Mouse (Mus musculus) intestine, embryonic 16.5 days (tissue): Measurements from ENCODE around the gene Efna1. TPM values are rescaled to one million over a fixed set of nuclear protein-coding genes. Genes with fewer than 3 reads are reported as not detected.

Experiments
- ATAC-seq: fragments of 200-750 bp; cut with Nextera tagmentation; 2 replicates; pipeline ENCODE4 v1.8.0; 2017; ENCODE audit warnings: moderate TSS enrichment, moderate library complexity
- H3K27ac ChIP-seq: fragments of 300-500 bp; sonication (generic); 2 replicates; pipeline ENCODE4 v1.5.1; 2014; ENCODE audit warnings: mild to moderate bottlenecking, low read length
- H3K27me3 ChIP-seq: fragments of 300-500 bp; sonication (generic); replicated peaks from 2 replicates; pipeline ENCODE4 v1.6.1; 2014; ENCODE audit warnings: low read length, control low read depth, mixed read lengths; ENCODE audit not compliant: control insufficient read depth, insufficient read depth
- H3K36me3 ChIP-seq: fragments of 300-500 bp; sonication (generic); 2 replicates; pipeline ENCODE4 v1.6.1; 2014; ENCODE audit warnings: low read length, control low read depth; ENCODE audit not compliant: control insufficient read depth, insufficient read depth
- H3K4me1 ChIP-seq: fragments of 300-500 bp; sonication (generic); 2 replicates; pipeline ENCODE4 v1.6.1; 2014; ENCODE audit warnings: low read length, control low read depth, mixed read lengths; ENCODE audit not compliant: control insufficient read depth, insufficient read depth
- H3K4me2 ChIP-seq: fragments of 300-500 bp; sonication (generic); 2 replicates; pipeline ENCODE4 v1.6.1; 2014; ENCODE audit warnings: low read depth, low read length, control low read depth
- H3K4me3 ChIP-seq: fragments of 300-500 bp; sonication (generic); 2 replicates; pipeline ENCODE4 v1.5.1; 2014; ENCODE audit warnings: mild to moderate bottlenecking, low read length
- H3K9ac ChIP-seq: fragments of 300-500 bp; sonication (generic); 2 replicates; pipeline ENCODE4 v1.6.1; 2014; ENCODE audit warnings: low read depth, low read length
- H3K9me3 ChIP-seq: fragments of 300-500 bp; sonication (generic); 2 replicates; pipeline ENCODE4 v1.6.1; 2016; ENCODE audit warnings: low read length, control low read depth; ENCODE audit not compliant: control insufficient read depth
- WGBS: fragments of 180-500 bp; shearing (Covaris S2); extraction: QIAGEN DNeasy Blood & Tissue Kit; methylation state at CpG from one replicate; pipeline ENCODE4 v1.1.7; 2014; 5-methylcytosine and 5-hydroxymethylcytosine counted together
- polyA plus RNA-seq: library from polyadenylated mRNA; unstranded; fragments of >200 nt; fragmentation: Nextera tagmentation; extraction: Ambion mirVana; gene quantifications from 2 replicates; pipeline ENCODE4 v1.2.1, GENCODE M21; 2015

Gene Efna1
- polyA plus RNA-seq, 1 experiment from 2014 or later, result 62.9 TPM

DNA sequence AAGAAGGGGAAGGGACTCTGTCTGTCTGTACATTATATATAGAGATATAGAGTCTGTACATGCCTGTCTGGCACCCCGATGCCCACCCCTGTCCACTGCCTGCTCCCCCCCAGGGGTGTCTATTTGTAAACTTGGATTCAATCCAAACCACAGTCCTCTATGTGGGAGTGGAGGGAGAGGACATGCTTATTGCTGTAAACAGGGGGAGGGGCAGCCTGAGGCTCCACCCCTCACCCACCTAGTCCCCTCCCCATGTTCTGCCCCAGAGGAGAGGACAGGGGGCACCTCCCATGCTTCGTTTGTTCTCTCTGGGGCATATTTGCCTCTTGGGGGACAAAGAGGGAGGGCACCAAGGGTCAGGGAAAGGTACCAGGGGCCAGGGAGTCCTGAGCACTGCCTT lies 33.8 kb upstream of the Efna1 start:
- WGBS, result 37% methylated on average over 2 of the region's 2 CpGs
- Histone ChIP-seq H3K4me3 (no peak overlapping the region), H3K4me1 (peaks cover 33% of the 10 kb centered on the region), H3K9ac (peak overlapping the region; percentile 49; the same call in 1 of the 2 replicates), H3K27me3 (peaks cover 17% of the 10 kb centered on the region; the same call in 1 of the 2 replicates), H3K27ac (no peak overlapping the region), H3K9me3 (peaks cover 3% of the 10 kb centered on the region; the same call in 1 of the 2 replicates), H3K4me2 (peak overlapping the region; percentile 69), H3K36me3 (no peaks in the 10 kb centered on the region)
- no peak for ATAC-seq

- H3K4me2 ChIP-seq, result no peak overlapping the region
- H3K27ac ChIP-seq, result no peak overlapping the region
- H3K36me3 ChIP-seq, result no peaks in the 10 kb centered on the region
- H3K27me3 ChIP-seq, result peaks cover 13% of the 10 kb centered on the region; the same call in 1 of the 2 replicates
- 66% methylated on average over 5 of the region's 5 CpGs for WGBS
- ATAC-seq, result no peak
- no peak overlapping the region for H3K9ac ChIP-seq
- H3K4me3 ChIP-seq, result no peak overlapping the region
- H3K4me1 ChIP-seq, result peaks cover 28% of the 10 kb centered on the region
- H3K9me3 ChIP-seq, result peaks cover 3% of the 10 kb centered on the region; the same call in 1 of the 2 replicates
Observed at GRCm38 (mm10) chr3:89314340-89314739, 33.4 kb upstream of the Efna1 start.

GRCm38 (mm10) chr3:89308089-89308488 lies 27.1 kb upstream of the Efna1 start:
- H3K9ac ChIP-seq, result no peak overlapping the region
- peak; percentile 65 for ATAC-seq
- peaks cover 15% of the 10 kb centered on the region for H3K4me1 ChIP-seq

GRCm38 (mm10) chr3:89305551-89306325 lies 24.8 kb upstream of the Efna1 start:
- 61% methylated on average over 8 of the region's 8 CpGs for WGBS
- Histone ChIP-seq H3K36me3 (no peaks in the 10 kb centered on the region), H3K9ac (peak overlapping the region; percentile 25; the same call in 1 of the 2 replicates), H3K9me3 (no peaks in the 10 kb centered on the region), H3K4me2 (no peak overlapping the region), H3K27ac (peak overlapping the region; percentile 71), H3K4me3 (no peak overlapping the region), H3K27me3 (no peaks in the 10 kb centered on the region), H3K4me1 (peaks cover 15% of the 10 kb centered on the region)
- peak; percentile 19 for ATAC-seq

More at GRCm38 (mm10) chr3:89308089-89308488, 27.1 kb upstream of the Efna1 start:
- Histone ChIP-seq H3K36me3 (no peaks in the 10 kb centered on the region), H3K4me2 (no peak overlapping the region), H3K9me3 (peaks cover 3% of the 10 kb centered on the region; the same call in 1 of the 2 replicates), H3K27ac (no peak overlapping the region), H3K27me3 (no peaks in the 10 kb centered on the region), H3K4me3 (no peak overlapping the region)
- WGBS, result 5% methylated on average over 9 of the region's 9 CpGs

DNA sequence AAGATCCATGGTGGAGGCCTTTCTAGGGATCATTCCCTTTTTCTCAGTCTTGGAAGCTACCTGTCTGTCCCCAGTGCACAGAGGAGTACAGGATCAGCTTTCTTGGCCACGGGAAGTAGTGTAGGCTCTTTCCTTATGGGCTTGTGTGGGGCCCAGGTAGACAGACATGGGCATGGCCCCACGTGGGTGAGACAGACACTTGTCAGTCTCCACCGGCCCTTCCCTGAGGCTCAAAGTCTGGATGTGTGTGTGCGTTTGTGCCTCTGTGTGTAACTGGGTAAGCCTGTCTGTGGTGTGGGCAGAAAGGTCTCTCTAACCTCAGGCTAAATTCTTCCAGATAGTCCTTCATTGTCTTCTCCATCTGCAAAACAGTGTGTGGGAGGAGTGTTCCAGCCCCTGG lies 24.2 kb upstream of the Efna1 start:
- H3K4me2 ChIP-seq, result no peak overlapping the region
- 54% methylated on average over 4 of the region's 4 CpGs for WGBS
- peak overlapping the region; percentile 71 for H3K27ac ChIP-seq
- no peak overlapping the region for H3K4me3 ChIP-seq
- no peaks in the 10 kb centered on the region for H3K9me3 ChIP-seq
- peaks cover 15% of the 10 kb centered on the region for H3K4me1 ChIP-seq
- 0 out of 2 replicates have a peak overlapping the region, but pooled peaks have one; percentile 25 for H3K9ac ChIP-seq
- ATAC-seq, result peak; percentile 68
- H3K36me3 ChIP-seq, result no peaks in the 10 kb centered on the region
- H3K27me3 ChIP-seq, result no peaks in the 10 kb centered on the region

DNA sequence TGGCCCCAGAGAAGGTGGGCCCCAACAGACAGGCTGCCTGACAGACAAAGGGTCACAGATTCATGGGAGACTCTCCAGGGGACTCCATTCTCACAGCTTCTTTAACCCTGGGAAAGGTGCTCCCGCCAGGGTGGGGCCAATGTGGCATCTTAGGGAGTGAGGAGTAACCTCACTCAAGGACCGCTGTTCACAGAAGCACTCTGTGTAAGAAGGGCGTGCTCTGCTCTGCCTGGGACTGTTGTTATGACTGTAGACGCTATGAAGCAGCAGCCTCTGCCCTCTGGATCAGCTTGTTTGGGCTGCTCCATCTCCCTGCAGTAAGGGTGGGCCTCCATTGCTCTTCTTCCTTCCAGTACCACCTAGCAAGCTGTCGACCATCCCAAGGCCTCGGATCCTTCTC lies 23.5 kb upstream of the Efna1 start:
- Histone ChIP-seq H3K9ac (0 out of 2 replicates have a peak overlapping the region, but pooled peaks have one; percentile 0), H3K36me3 (no peaks in the 10 kb centered on the region), H3K9me3 (no peaks in the 10 kb centered on the region), H3K27me3 (no peaks in the 10 kb centered on the region), H3K4me1 (peaks cover 15% of the 10 kb centered on the region), H3K4me3 (no peak overlapping the region), H3K4me2 (no peak overlapping the region), H3K27ac (peak overlapping the region; percentile 71; the same call in 1 of the 2 replicates)
- ATAC-seq, result no peak
- 50% methylated on average over 6 of the region's 6 CpGs for WGBS

- 69% methylated on average over 2 of the region's 2 CpGs for WGBS
- Histone ChIP-seq H3K36me3 (no peaks in the 10 kb centered on the region), H3K4me1 (peaks cover 21% of the 10 kb centered on the region), H3K4me3 (no peak overlapping the region), H3K9ac (no peak overlapping the region), H3K27me3 (no peaks in the 10 kb centered on the region), H3K4me2 (no peak overlapping the region), H3K9me3 (no peaks in the 10 kb centered on the region), H3K27ac (peak overlapping the region; percentile 76)
- ATAC-seq, result 0 out of 2 replicates have a peak, but pooled peaks have one; percentile 9
Observed at GRCm38 (mm10) chr3:89300514-89300913, 19.6 kb upstream of the Efna1 start.

DNA sequence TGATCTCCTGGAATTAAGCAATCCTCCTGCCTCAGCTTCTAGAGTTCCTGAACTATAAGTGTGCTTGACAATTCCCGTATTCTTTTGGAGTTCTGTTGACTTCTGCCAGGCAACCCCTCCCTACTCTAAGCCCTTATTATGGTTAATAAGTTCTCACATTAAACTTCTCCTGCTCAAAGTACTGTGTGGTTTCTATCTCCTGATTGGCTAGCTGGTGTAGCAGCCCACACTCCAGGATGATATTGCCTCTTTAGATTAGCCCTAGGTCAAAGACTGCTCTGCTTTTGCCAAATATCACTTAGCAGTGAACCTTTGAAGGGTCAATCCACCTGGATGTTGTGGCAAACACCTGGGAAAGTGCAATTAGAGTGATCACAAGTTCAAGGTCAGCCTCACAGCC lies 19.1 kb upstream of the Efna1 start:
- Histone ChIP-seq H3K9ac (peak overlapping the region; percentile 61), H3K4me3 (peak overlapping the region; percentile 35), H3K4me2 (peak overlapping the region; percentile 55), H3K36me3 (no peaks in the 10 kb centered on the region), H3K27ac (peak overlapping the region; percentile 86), H3K9me3 (no peaks in the 10 kb centered on the region), H3K4me1 (peaks cover 18% of the 10 kb centered on the region), H3K27me3 (no peaks in the 10 kb centered on the region)
- WGBS, result 24% methylated on average over 1 of the region's 1 CpGs
- peak; percentile 89 for ATAC-seq

GRCm38 (mm10) chr3:89299499-89299898 lies 18.6 kb upstream of the Efna1 start:
- Histone ChIP-seq H3K36me3 (no peaks in the 10 kb centered on the region), H3K4me3 (peak overlapping the region; percentile 35), H3K27me3 (no peaks in the 10 kb centered on the region), H3K4me1 (peaks cover 14% of the 10 kb centered on the region), H3K9me3 (no peaks in the 10 kb centered on the region), H3K27ac (peak overlapping the region; percentile 86), H3K9ac (peak overlapping the region; percentile 61), H3K4me2 (peak overlapping the region; percentile 55)
- peak; percentile 41 for ATAC-seq
- 1% methylated on average over 14 of the region's 14 CpGs for WGBS
